Mouse (Mus musculus): Measurements from ENCODE around the gene Sez6l. TPM values are rescaled to one million over a fixed set of nuclear protein-coding genes. Genes with fewer than 3 reads are reported as not detected.

Gene Sez6l
- total RNA-seq, 1 experiment, result 0.13 TPM

DNA sequence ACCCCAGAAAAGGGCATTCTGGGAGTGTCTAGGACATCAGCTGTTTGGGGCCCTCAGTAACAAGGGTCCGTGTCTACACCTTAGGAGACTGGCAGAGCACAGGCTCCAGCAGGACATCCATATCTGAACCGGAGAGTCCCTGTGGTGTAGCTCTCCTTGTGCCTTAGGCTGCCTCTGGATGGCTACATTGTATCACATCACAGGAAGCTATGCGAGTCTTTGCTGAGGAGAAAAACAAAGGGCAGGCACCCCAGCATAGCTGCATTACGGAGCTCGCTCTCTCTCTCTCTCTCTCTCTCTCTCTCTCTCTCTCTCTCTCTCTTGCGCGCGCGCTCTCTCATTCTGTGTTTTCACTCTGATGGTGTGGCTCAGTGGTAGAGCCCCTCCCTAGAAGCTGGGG, 194.9 kb downstream of the Sez6l start:
- no peak overlapping the region for H3K9ac ChIP-seq (ENCODE audit: insufficient read depth, low read depth, low read length, poor library complexity, severe bottlenecking)
- H3K27ac ChIP-seq (ENCODE audit: insufficient read depth, low read depth, low read length, poor library complexity, severe bottlenecking), result no peak overlapping the region
- H3K36me3 ChIP-seq (ENCODE audit: control insufficient read depth, insufficient read depth, low read length, poor library complexity, severe bottlenecking), result no peaks in the 10 kb centered on the region
- H3K4me1 ChIP-seq (ENCODE audit: control insufficient read depth in 2 of 2, insufficient read depth in 2 of 2, low read length in 2 of 2, poor library complexity in 1 of 2), result 0 out of 4 replicates have a peak, but pooled peaks cover 0 to 2% of the 10 kb centered on the region in 2 experiments
- DNase-seq (ENCODE audit: low read depth, low spot score), result no peak
- in situ Hi-C loops (cut with MboI; ENCODE audit: low sequenced_read_pairs in 2 of 2, unreplicated experiment in 2 of 2), result no loop called here
- no peak for TF ChIP-seq ZNF384 (IDR thresholded peaks at IDR 0.05; ENCODE audit: low read depth, low read length)
- TF ChIP-seq ZC3H11A (IDR thresholded peaks at IDR 0.05; ENCODE audit: borderline replicate concordance, low read depth, low read length), result no peak
- TF ChIP-seq MAFK (IDR thresholded peaks at IDR 0.05; ENCODE audit: insufficient read depth, low read depth, low read length), result no peak
- no peak for TF ChIP-seq HCFC1 (IDR thresholded peaks at IDR 0.05; ENCODE audit: borderline replicate concordance, insufficient read depth, low read length)
- H3K9me3 ChIP-seq (ENCODE audit: control insufficient read depth, insufficient read depth, low read depth, low read length), result no peaks in the 10 kb centered on the region
- no peak overlapping the region for H3K4me3 ChIP-seq (ENCODE audit: insufficient read depth in 1 of 2, low read depth in 1 of 2, low read length in 2 of 2, poor library complexity in 1 of 2, severe bottlenecking in 1 of 2)

GRCm38 (mm10) chr5:112381154-112381553, 195.8 kb downstream of the Sez6l start:
- in situ Hi-C loops (cut with MboI; ENCODE audit: low sequenced_read_pairs in 2 of 2, unreplicated experiment in 2 of 2), result no loop called here
- Histone ChIP-seq H3K4me3 (ENCODE audit: insufficient read depth in 1 of 2, low read depth in 1 of 2, low read length in 2 of 2, poor library complexity in 1 of 2, severe bottlenecking in 1 of 2) (no peak overlapping the region), H3K9ac (ENCODE audit: insufficient read depth, low read depth, low read length, poor library complexity, severe bottlenecking) (no peak overlapping the region), H3K9me3 (ENCODE audit: control insufficient read depth, insufficient read depth, low read depth, low read length) (no peaks in the 10 kb centered on the region), H3K4me1 (ENCODE audit: control insufficient read depth in 2 of 2, insufficient read depth in 2 of 2, low read length in 2 of 2, poor library complexity in 1 of 2) (0 out of 4 replicates have a peak, but pooled peaks cover 0 to 2% of the 10 kb centered on the region in 2 experiments), H3K36me3 (ENCODE audit: control insufficient read depth, insufficient read depth, low read length, poor library complexity, severe bottlenecking) (no peaks in the 10 kb centered on the region), H3K27ac (ENCODE audit: insufficient read depth, low read depth, low read length, poor library complexity, severe bottlenecking) (no peak overlapping the region)
- TF ChIP-seq ZNF384 (IDR thresholded peaks at IDR 0.05; ENCODE audit: low read depth, low read length), result no peak
- TF ChIP-seq MAFK (IDR thresholded peaks at IDR 0.05; ENCODE audit: insufficient read depth, low read depth, low read length), result no peak
- TF ChIP-seq HCFC1 (IDR thresholded peaks at IDR 0.05; ENCODE audit: borderline replicate concordance, insufficient read depth, low read length), result no peak
- TF ChIP-seq CHD2 (IDR thresholded peaks at IDR 0.05; ENCODE audit: low read depth, low read length), result no peak
- no peak for TF ChIP-seq ZC3H11A (IDR thresholded peaks at IDR 0.05; ENCODE audit: borderline replicate concordance, low read depth, low read length)
- DNase-seq (ENCODE audit: low read depth, low spot score), result no peak

DNA sequence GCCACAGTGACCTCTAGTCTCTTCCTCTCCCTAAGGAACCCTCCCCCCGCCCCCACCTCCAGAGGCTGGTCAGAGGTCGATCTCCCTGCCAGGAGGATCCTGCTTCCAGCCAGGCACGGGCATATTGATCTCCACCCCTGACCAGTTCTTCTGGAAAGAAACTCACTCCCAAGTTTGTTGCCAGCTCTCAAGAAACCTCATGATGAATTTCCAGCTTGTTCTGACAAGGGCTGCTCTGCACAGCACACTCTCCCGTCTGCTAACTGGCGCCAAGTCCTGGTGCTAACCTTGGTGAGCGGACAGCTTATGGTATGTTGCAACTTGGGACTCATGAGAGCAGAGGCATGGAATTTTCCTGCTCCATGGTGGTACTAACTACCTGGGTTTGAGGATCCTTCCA, 198.3 kb downstream of the Sez6l start:
- Histone ChIP-seq H3K27ac (ENCODE audit: insufficient read depth, low read depth, low read length, poor library complexity, severe bottlenecking) (no peak overlapping the region), H3K9ac (ENCODE audit: insufficient read depth, low read depth, low read length, poor library complexity, severe bottlenecking) (no peak overlapping the region), H3K4me3 (ENCODE audit: insufficient read depth in 1 of 2, low read depth in 1 of 2, low read length in 2 of 2, poor library complexity in 1 of 2, severe bottlenecking in 1 of 2) (no peak overlapping the region), H3K4me1 (ENCODE audit: control insufficient read depth in 2 of 2, insufficient read depth in 2 of 2, low read length in 2 of 2, poor library complexity in 1 of 2) (peaks cover 0 to 4% of the 10 kb centered on the region in 2 experiments; a peak in 1 of 4 replicates), H3K9me3 (ENCODE audit: control insufficient read depth, insufficient read depth, low read depth, low read length) (no peaks in the 10 kb centered on the region), H3K36me3 (ENCODE audit: control insufficient read depth, insufficient read depth, low read length, poor library complexity, severe bottlenecking) (peaks cover 3% of the 10 kb centered on the region; the same call in 1 of the 2 replicates)
- TF ChIP-seq CHD2 (IDR thresholded peaks at IDR 0.05; ENCODE audit: low read depth, low read length) (no peak), MAFK (IDR thresholded peaks at IDR 0.05; ENCODE audit: insufficient read depth, low read depth, low read length) (no peak), ZC3H11A (IDR thresholded peaks at IDR 0.05; ENCODE audit: borderline replicate concordance, low read depth, low read length) (no peak), HCFC1 (IDR thresholded peaks at IDR 0.05; ENCODE audit: borderline replicate concordance, insufficient read depth, low read length) (no peak)
- no peak for DNase-seq (ENCODE audit: low read depth, low spot score)
- in situ Hi-C loops (cut with MboI; ENCODE audit: low sequenced_read_pairs in 2 of 2, unreplicated experiment in 2 of 2), result no loop called here

GRCm38 (mm10) chr5:112377380-112377779, 199.6 kb downstream of the Sez6l start:
- Histone ChIP-seq H3K27ac (ENCODE audit: insufficient read depth, low read depth, low read length, poor library complexity, severe bottlenecking) (no peak overlapping the region), H3K36me3 (ENCODE audit: control insufficient read depth, insufficient read depth, low read length, poor library complexity, severe bottlenecking) (peaks cover 3% of the 10 kb centered on the region; the same call in 1 of the 2 replicates), H3K4me1 (ENCODE audit: control insufficient read depth in 2 of 2, insufficient read depth in 2 of 2, low read length in 2 of 2, poor library complexity in 1 of 2) (peaks cover 0 to 3% of the 10 kb centered on the region in 2 experiments; a peak in 1 of 4 replicates), H3K9me3 (ENCODE audit: control insufficient read depth, insufficient read depth, low read depth, low read length) (no peaks in the 10 kb centered on the region), H3K9ac (ENCODE audit: insufficient read depth, low read depth, low read length, poor library complexity, severe bottlenecking) (no peak overlapping the region), H3K4me3 (ENCODE audit: insufficient read depth in 1 of 2, low read depth in 1 of 2, low read length in 2 of 2, poor library complexity in 1 of 2, severe bottlenecking in 1 of 2) (no peak overlapping the region)
- in situ Hi-C loops (cut with MboI; ENCODE audit: low sequenced_read_pairs in 2 of 2, unreplicated experiment in 2 of 2), result no loop called here
- no peak for DNase-seq (ENCODE audit: low read depth, low spot score)
- no peak for TF ChIP-seq ZNF384 (IDR thresholded peaks at IDR 0.05; ENCODE audit: low read depth, low read length)
- no peak for TF ChIP-seq CHD2 (IDR thresholded peaks at IDR 0.05; ENCODE audit: low read depth, low read length)
- TF ChIP-seq ZC3H11A (IDR thresholded peaks at IDR 0.05; ENCODE audit: borderline replicate concordance, low read depth, low read length), result no peak
- TF ChIP-seq HCFC1 (IDR thresholded peaks at IDR 0.05; ENCODE audit: borderline replicate concordance, insufficient read depth, low read length), result no peak
- no peak for TF ChIP-seq MAFK (IDR thresholded peaks at IDR 0.05; ENCODE audit: insufficient read depth, low read depth, low read length)

DNA sequence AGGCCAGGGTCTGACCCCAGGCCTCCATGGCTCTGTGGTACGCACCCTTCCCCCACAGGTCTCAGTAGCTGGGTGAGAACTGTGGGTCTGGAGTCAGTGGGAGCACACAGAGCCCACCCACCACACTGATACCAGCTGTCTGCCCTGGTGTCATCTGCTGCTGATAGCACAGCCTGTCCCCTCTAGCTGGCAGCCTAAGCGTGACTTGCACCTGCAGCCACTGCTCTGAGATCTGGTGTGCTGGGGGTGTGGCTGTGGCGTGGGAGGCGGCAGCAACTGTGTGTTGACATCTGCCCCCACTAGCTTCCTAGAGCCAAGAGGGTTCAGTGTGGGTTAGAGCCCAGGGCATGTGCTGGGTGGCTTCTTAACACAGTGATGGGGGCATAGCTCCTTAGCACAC, 200.9 kb downstream of the Sez6l start:
- TF ChIP-seq ZC3H11A (IDR thresholded peaks at IDR 0.05; ENCODE audit: borderline replicate concordance, low read depth, low read length) (no peak), CHD2 (IDR thresholded peaks at IDR 0.05; ENCODE audit: low read depth, low read length) (no peak)
- no peak overlapping the region for H3K9ac ChIP-seq (ENCODE audit: insufficient read depth, low read depth, low read length, poor library complexity, severe bottlenecking)
- no peaks in the 10 kb centered on the region for H3K9me3 ChIP-seq (ENCODE audit: control insufficient read depth, insufficient read depth, low read depth, low read length)
- no peak overlapping the region for H3K4me3 ChIP-seq (ENCODE audit: insufficient read depth in 1 of 2, low read depth in 1 of 2, low read length in 2 of 2, poor library complexity in 1 of 2, severe bottlenecking in 1 of 2)
- no peak overlapping the region for H3K27ac ChIP-seq (ENCODE audit: insufficient read depth, low read depth, low read length, poor library complexity, severe bottlenecking)
- H3K4me1 ChIP-seq (ENCODE audit: control insufficient read depth in 2 of 2, insufficient read depth in 2 of 2, low read length in 2 of 2, poor library complexity in 1 of 2), result peaks cover 0 to 3% of the 10 kb centered on the region in 2 experiments; a peak in 1 of 4 replicates
- DNase-seq (ENCODE audit: low read depth, low spot score), result no peak
- in situ Hi-C loops (cut with MboI; ENCODE audit: low sequenced_read_pairs in 2 of 2, unreplicated experiment in 2 of 2), result no loop called here
- peaks cover 6% of the 10 kb centered on the region; the same call in 1 of the 2 replicates for H3K36me3 ChIP-seq (ENCODE audit: control insufficient read depth, insufficient read depth, low read length, poor library complexity, severe bottlenecking)

Measured in ES-E14 (cell line).